Mouse (Mus musculus): ENCODE data around the gene Ackr3. TPM values are rescaled to one million over a fixed set of nuclear protein-coding genes. Genes with fewer than 3 reads are reported as not detected.

The Ackr3 gene
- total RNA-seq, 2 experiments from 2014 or later, result 7.2 to 10.5 TPM

DNA sequence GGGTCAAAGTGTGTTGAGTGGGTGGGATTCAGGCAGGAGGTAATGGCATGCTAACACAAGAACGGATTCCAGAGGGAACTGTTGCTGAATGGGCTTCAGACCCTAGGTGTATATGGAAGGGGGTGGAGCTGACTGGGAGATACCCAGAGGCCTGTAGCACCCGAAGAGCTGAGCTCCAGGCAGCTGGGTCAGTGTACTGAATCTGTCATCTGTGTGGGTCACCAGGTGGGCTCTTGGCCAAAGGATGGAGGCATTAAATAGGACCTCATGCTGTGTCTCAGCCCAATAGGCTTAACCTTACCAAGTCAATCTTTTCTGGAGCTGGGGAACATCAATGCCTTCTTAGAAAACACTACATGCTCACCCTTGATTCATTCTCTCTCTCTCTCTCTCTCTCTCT, 2.1 kb upstream of the Ackr3 start:
- intact Hi-C loops (cut with DNase I), result loop anchor here (10.0 kb wide), 1 partner anchor 253 kb away; no protein-coding TSS in a partner anchor
- no peak for DNase-seq (ENCODE audit: low spot score in 2 of 2)

DNA sequence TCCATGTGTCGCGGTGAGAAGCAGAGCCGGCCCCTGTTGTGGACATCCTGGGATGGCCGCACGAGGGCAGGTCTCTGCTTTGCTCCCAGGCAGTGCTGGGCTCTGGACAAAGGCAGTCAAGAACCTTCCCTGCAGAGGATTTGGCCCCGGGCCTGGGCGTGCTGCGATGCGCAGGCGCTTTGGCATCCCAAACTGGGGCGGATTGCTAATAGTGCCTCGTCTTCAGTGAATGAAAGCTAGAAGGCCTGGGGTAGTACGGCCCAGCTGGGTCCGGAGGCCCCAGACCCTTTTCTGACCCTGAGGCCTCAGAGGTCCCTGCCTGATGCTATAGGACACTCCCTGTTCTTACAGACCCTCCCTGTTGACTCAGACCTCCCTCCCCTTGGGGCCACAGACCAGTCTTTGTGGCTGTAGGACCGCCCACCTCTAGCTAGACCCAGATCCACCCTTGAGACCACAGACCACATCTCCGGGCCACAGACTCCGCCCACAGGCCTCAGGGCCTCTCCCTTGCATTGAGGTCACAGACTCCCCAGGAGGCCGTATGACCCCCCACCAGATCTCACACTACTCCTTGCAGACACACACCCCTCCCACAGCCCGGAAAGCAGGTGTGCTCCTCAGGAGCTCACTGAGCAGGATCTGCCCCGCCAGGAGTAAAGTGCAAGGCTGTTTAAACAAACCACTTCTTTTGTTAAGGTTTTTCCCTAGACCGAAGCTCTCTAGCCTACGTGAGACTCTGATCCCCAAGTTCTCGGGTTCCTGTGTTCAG, 1.4 kb upstream of the Ackr3 start:
- intact Hi-C loops (cut with DNase I), result loop anchor here (10.0 kb wide), 1 partner anchor 252 kb away; no protein-coding TSS in a partner anchor
- peak; percentile 49 to 56 for DNase-seq (ENCODE audit: low spot score in 2 of 2)

GRCm38 (mm10) chr1:90203341-90203740, 439 bp upstream of the Ackr3 start:
- intact Hi-C loops (cut with DNase I), result loop anchor here (10.0 kb wide), 1 partner anchor 251 kb away; no protein-coding TSS in a partner anchor
- no peak for DNase-seq (ENCODE audit: low spot score in 2 of 2)

GRCm38 (mm10) chr1:90204821-90205220, 1.0 kb downstream of the Ackr3 start:
- intact Hi-C loops (cut with DNase I), result loop anchor here (2.0 to 10.0 kb wide), 4 partner anchors 142 to 384 kb away; no protein-coding TSS in a partner anchor

GRCm38 (mm10) chr1:90205223-90205622, 1.4 kb downstream of the Ackr3 start:
- DNase-seq (ENCODE audit: low spot score in 2 of 2), result peak; percentile 65 to 68
- intact Hi-C loops (cut with DNase I), result loop anchor here (2.0 to 10.0 kb wide), 4 partner anchors 142 to 384 kb away; no protein-coding TSS in a partner anchor

More at GRCm38 (mm10) chr1:90204821-90205220, 1.0 kb downstream of the Ackr3 start:
- DNase-seq (ENCODE audit: low spot score in 2 of 2), result no peak

- no peak for DNase-seq (ENCODE audit: low spot score in 2 of 2)
- intact Hi-C loops (cut with DNase I), result loop anchor here (5.0 to 10.0 kb wide), 2 partner anchors 141 to 248 kb away; no protein-coding TSS in a partner anchor
Measured at GRCm38 (mm10) chr1:90206684-90207083, 2.9 kb downstream of the Ackr3 start.

DNA sequence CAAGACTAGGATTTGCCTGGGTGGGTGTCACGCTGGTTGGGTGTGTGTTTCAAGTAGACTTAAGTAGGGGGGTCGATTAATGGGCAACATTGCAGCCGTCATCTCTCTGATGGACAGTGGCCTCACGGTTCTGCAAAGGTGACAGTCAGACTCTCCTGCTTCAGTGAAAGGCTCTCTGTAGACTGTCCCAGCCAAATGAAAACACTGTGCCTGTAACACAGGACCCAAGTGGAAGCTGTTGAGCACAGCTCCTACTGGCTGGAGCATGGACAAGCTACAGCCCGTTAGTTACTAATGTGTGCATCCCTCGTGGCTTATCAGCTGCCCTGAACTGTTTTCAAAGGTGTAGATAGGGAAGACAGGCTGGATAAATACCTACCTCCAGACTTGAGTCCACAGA, 3.5 kb downstream of the Ackr3 start:
- intact Hi-C loops (cut with DNase I), result loop anchor here (5.0 to 10.0 kb wide), 2 partner anchors 140 to 248 kb away; no protein-coding TSS in a partner anchor
- DNase-seq (ENCODE audit: low spot score in 2 of 2), result no peak

DNA sequence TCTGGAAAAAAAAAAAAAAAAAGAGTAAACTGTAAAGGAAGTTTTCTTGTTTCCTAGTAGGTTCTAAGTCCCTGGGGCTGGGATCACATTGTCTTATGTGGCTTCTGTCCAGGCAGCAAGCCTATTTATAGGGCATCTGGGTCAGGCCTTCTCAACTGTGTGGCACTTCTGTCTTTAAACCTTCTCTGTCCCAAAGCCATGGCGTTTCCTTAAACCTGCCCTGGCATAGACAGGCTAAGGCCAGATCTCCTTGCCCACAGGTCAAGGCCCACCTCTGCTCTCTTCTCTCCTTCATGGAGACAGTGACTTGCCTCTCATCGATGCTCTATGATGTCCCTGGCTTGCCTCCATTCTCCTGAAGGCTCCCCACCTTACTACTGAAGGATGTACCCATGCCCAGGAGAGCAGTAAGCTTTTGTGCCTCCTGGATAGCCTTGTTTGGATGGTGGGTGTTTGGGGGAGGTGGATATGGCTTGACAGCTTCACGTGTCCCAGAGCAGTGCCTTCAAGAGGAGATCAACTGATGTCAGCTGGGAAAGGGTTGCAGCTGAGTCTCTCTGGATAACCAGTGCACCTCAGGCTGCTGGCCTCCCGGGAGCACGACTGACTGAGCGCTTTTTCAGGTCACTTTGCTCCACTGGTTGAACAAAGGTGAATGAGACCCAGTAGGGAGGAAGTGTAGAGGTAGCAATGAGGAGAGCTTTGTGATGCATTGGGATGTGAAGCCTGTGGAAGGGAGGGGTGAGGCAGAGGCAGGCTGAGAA, 4.1 kb downstream of the Ackr3 start:
- no peak for DNase-seq (ENCODE audit: low spot score in 2 of 2)
- intact Hi-C loops (cut with DNase I), result loop anchor here (5.0 to 10.0 kb wide), 2 partner anchors 139 to 247 kb away; no protein-coding TSS in a partner anchor

- intact Hi-C loops (cut with DNase I), result loop anchor here (5.0 to 10.0 kb wide), 2 partner anchors 139 to 246 kb away; no protein-coding TSS in a partner anchor
- DNase-seq (ENCODE audit: low spot score in 2 of 2), result no peak
Measured at GRCm38 (mm10) chr1:90208503-90208860, 4.7 kb downstream of the Ackr3 start.

GRCm38 (mm10) chr1:90209069-90209468, 5.3 kb downstream of the Ackr3 start:
- DNase-seq (ENCODE audit: low spot score in 2 of 2), result no peak
- intact Hi-C loops (cut with DNase I), result loop anchor here (5.0 to 10.0 kb wide), 2 partner anchors 138 to 246 kb away; no protein-coding TSS in a partner anchor

GRCm38 (mm10) chr1:90209741-90210140, 6.0 kb downstream of the Ackr3 start:
- no peak for DNase-seq (ENCODE audit: low spot score in 2 of 2)
- intact Hi-C loops (cut with DNase I), result loop anchor here (5.0 to 10.0 kb wide), 2 partner anchors 138 to 245 kb away; no protein-coding TSS in a partner anchor

GRCm38 (mm10) chr1:90210346-90210745, 6.6 kb downstream of the Ackr3 start:
- intact Hi-C loops (cut with DNase I), result no loop called here
- DNase-seq (ENCODE audit: low spot score in 2 of 2), result no peak

- intact Hi-C loops (cut with DNase I), result no loop called here
- no peak for DNase-seq (ENCODE audit: low spot score in 2 of 2)
Measured at GRCm38 (mm10) chr1:90210761-90211160, 7.0 kb downstream of the Ackr3 start.

- intact Hi-C loops (cut with DNase I), result no loop called here
- DNase-seq (ENCODE audit: low spot score in 2 of 2), result no peak
Measured at GRCm38 (mm10) chr1:90212376-90212775, 8.6 kb downstream of the Ackr3 start.

DNA sequence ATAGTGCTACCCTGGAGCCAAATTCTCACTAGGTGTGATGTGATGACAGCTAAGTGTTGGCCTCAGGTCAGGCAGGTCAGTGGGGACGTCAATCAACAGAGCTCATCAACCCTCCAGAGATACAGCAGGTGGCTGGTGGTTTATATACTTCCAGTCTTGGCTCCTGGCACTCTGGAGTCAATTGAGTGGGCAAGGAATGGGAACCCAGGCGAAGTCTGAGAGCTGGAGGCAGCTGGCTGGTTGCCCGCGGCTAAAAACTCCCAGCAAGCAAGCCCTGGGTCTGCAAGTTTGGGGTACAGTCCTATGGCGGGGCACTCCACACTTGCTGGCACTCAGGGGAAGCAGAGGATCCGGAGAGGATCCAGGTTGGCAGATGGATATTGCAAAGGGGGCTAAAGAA, 9.1 kb downstream of the Ackr3 start:
- intact Hi-C loops (cut with DNase I), result no loop called here
- no peak for DNase-seq (ENCODE audit: low spot score in 2 of 2)

- DNase-seq (ENCODE audit: low spot score in 2 of 2), result no peak
- intact Hi-C loops (cut with DNase I), result no loop called here
Measured at GRCm38 (mm10) chr1:90214021-90214420, 10.2 kb downstream of the Ackr3 start.

- no peak for DNase-seq (ENCODE audit: low spot score in 2 of 2)
- intact Hi-C loops (cut with DNase I), result no loop called here
Measured at GRCm38 (mm10) chr1:90214926-90215325, 11.1 kb downstream of the Ackr3 start.

- intact Hi-C loops (cut with DNase I), result no loop called here
- no peak for DNase-seq (ENCODE audit: low spot score in 2 of 2)
Measured at GRCm38 (mm10) chr1:90215881-90216280, 12.1 kb downstream of the Ackr3 start.

- no peak for DNase-seq (ENCODE audit: low spot score in 2 of 2)
- intact Hi-C loops (cut with DNase I), result no loop called here
Measured at GRCm38 (mm10) chr1:90216395-90216794, 12.6 kb downstream of the Ackr3 start.

DNA sequence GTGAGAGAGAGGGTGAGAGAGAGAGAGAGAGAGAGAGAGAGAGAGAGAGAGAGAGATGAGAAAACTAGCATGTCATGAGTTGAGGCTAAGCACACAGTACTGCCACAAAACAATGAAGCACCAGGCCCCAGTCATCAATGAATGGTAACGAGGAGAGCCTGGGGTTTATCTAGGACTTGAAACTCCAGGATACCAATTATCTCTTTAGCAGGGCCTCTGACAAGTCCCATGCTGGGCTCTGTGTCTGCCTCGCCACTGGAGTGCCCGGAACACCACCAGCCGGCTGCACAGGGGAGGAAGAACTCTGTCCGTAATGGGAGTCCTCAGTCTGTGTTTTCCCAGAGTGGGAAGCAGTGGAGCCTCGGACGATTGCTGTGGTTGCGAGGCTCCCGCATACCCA, 16.5 kb downstream of the Ackr3 start:
- DNase-seq (ENCODE audit: low spot score in 2 of 2), result no peak
- intact Hi-C loops (cut with DNase I), result loop anchor here (5.0 kb wide), 1 partner anchor 67 kb away; no protein-coding TSS in a partner anchor
